Mouse (Mus musculus) C2C12 (cell line): Measurements from ENCODE around the gene Cygb.

ENCODE experiments used
- CTCF ChIP-seq: IDR thresholded peaks from one replicate; pipeline ENCODE4 v1.5.1; 2011; ENCODE audit not compliant: control insufficient read depth, insufficient read depth, insufficient read length
- MAX ChIP-seq: IDR thresholded peaks from one replicate; pipeline ENCODE4 v1.6.1; 2011; ENCODE audit warnings: mild to moderate bottlenecking, control low read depth
- MYOG ChIP-seq: IDR thresholded peaks from one replicate; pipeline ENCODE4 v1.6.1; 2011; ENCODE audit not compliant: control insufficient read depth, insufficient read length; ENCODE audit errors: extremely low read depth
- USF1 ChIP-seq: IDR thresholded peaks from one replicate; pipeline ENCODE4 v1.6.1; 2011; ENCODE audit warnings: low read depth, mild to moderate bottlenecking, control low read depth, moderate library complexity

GRCm38 (mm10) chr11:116670386-116670785, 16.3 kb upstream of the Cygb start:
- TF ChIP-seq MYOG = no peak
- no peak for TF ChIP-seq CTCF
- TF ChIP-seq USF1 = no peak
- TF ChIP-seq MAX = no peak
